Mouse (Mus musculus) midbrain, embryonic 11.5 days (tissue): Measurements from ENCODE around the gene Opn4. TPM values are rescaled to one million over a fixed set of nuclear protein-coding genes. Genes with fewer than 3 reads are reported as not detected.

ENCODE experiments used
- ATAC-seq: fragments of 200-750 bp; cut with Nextera tagmentation; 2 replicates; pipeline ENCODE4 v1.8.0; 2017; ENCODE audit warnings: moderate TSS enrichment, moderate library complexity; ENCODE audit not compliant: low FRiP score
- DNase-seq: peaks from one replicate; pipeline ENCODE4 v3.0.0; 2015; ENCODE audit warnings: low spot score; ENCODE audit errors: missing footprints
- H3K27ac ChIP-seq: fragments of 300-500 bp; sonication (generic); 2 replicates; pipeline ENCODE4 v1.5.1; 2014; ENCODE audit warnings: low read depth, low read length
- H3K27me3 ChIP-seq: fragments of 300-500 bp; sonication (generic); 2 replicates; pipeline ENCODE4 v1.6.1; 2014; ENCODE audit warnings: mild to moderate bottlenecking, low read length, moderate library complexity, mixed read lengths; ENCODE audit not compliant: control insufficient read depth, insufficient read depth
- H3K36me3 ChIP-seq: fragments of 300-500 bp; sonication (generic); 2 replicates; pipeline ENCODE4 v1.6.1; 2014; ENCODE audit warnings: mild to moderate bottlenecking, low read length, moderate library complexity, mixed read lengths; ENCODE audit not compliant: control insufficient read depth, insufficient read depth
- H3K4me1 ChIP-seq: fragments of 300-500 bp; sonication (generic); 2 replicates; pipeline ENCODE4 v1.6.1; 2014; ENCODE audit warnings: low read length; ENCODE audit not compliant: control insufficient read depth, insufficient read depth
- H3K4me2 ChIP-seq: fragments of 300-500 bp; sonication (generic); 2 replicates; pipeline ENCODE4 v1.6.1; 2014; ENCODE audit warnings: mild to moderate bottlenecking, moderate library complexity
- H3K4me3 ChIP-seq: fragments of 300-500 bp; sonication (generic); 2 replicates; pipeline ENCODE4 v1.5.1; 2014; ENCODE audit warnings: low read depth, low read length
- H3K9ac ChIP-seq: fragments of 300-500 bp; sonication (generic); 2 replicates; pipeline ENCODE4 v1.6.1; 2014; ENCODE audit warnings: low read length
- H3K9me3 ChIP-seq: fragments of 300-500 bp; sonication (generic); 2 replicates; pipeline ENCODE4 v1.6.1; 2016; ENCODE audit warnings: low read length; ENCODE audit not compliant: control insufficient read depth
- WGBS: fragments of 180-500 bp; shearing (Covaris S2); extraction: QIAGEN DNeasy Blood & Tissue Kit; methylation state at CpG from one replicate; pipeline ENCODE4 v1.1.7; 2014; 5-methylcytosine and 5-hydroxymethylcytosine counted together
- polyA plus RNA-seq: library from polyadenylated mRNA; unstranded; fragments of >200 nt; fragmentation: Nextera tagmentation; extraction: Ambion mirVana; gene quantifications from 2 replicates; pipeline ENCODE4 v1.2.1, GENCODE M21; 2014

Opn4 gene
- polyA plus RNA-seq, 1 experiment from 2014 or later = not detected

DNA sequence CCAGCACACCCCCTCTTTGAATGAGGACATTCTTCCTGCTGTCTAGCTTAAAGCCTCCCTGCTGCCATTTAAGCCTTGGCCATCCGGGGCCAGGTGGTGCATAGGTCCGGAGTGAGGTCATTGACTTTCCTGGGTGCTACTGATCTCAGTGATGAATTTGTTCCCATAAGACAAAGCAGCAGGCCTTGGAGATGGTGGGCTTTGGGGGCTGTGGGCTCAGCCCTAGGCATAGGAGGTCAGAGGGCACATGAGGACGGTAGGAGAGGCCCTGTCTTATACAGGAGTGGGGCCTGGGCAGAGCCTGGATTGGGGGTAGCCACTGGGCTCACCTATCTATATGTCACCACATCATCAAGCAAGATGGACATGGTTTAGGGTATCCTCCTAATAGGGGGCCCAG, 13.1 kb downstream of the Opn4 start:
- ATAC-seq (no peak), DNase-seq (no peak)
- no peak overlapping the region for H3K27ac ChIP-seq
- no peak overlapping the region for H3K4me3 ChIP-seq
- 78% methylated on average over 3 of the region's 3 CpGs for WGBS
- no peak overlapping the region for H3K9ac ChIP-seq
- no peaks in the 10 kb centered on the region for H3K36me3 ChIP-seq
- H3K4me1 ChIP-seq = no peaks in the 10 kb centered on the region
- H3K4me2 ChIP-seq = no peak overlapping the region
- no peaks in the 10 kb centered on the region for H3K27me3 ChIP-seq
- H3K9me3 ChIP-seq = no peaks in the 10 kb centered on the region

- H3K9me3 ChIP-seq = no peaks in the 10 kb centered on the region
- H3K4me2 ChIP-seq = no peak overlapping the region
- no peak for DNase-seq
- WGBS = 91% methylated on average over 9 of the region's 9 CpGs
- ATAC-seq = no peak
- H3K4me1 ChIP-seq = no peaks in the 10 kb centered on the region
- H3K27me3 ChIP-seq = no peaks in the 10 kb centered on the region
- H3K27ac ChIP-seq = no peak overlapping the region
- no peak overlapping the region for H3K9ac ChIP-seq
- no peak overlapping the region for H3K4me3 ChIP-seq
- no peaks in the 10 kb centered on the region for H3K36me3 ChIP-seq
These were observed 14.4 kb downstream of the Opn4 start for GRCm38 (mm10) chr14:34585358-34586105.

- no peak for DNase-seq
- no peaks in the 10 kb centered on the region for H3K36me3 ChIP-seq
- WGBS = 85% methylated on average over 3 of the region's 3 CpGs
- H3K4me3 ChIP-seq = no peak overlapping the region
- H3K9me3 ChIP-seq = no peaks in the 10 kb centered on the region
- H3K4me2 ChIP-seq = no peak overlapping the region
- H3K27ac ChIP-seq = no peak overlapping the region
- H3K9ac ChIP-seq = no peak overlapping the region
- H3K27me3 ChIP-seq = no peaks in the 10 kb centered on the region
- no peak for ATAC-seq
- no peaks in the 10 kb centered on the region for H3K4me1 ChIP-seq
These were observed 17.1 kb downstream of the Opn4 start for GRCm38 (mm10) chr14:34582740-34583427.

GRCm38 (mm10) chr14:34576858-34577257, 23.1 kb downstream of the Opn4 start:
- WGBS = 72% methylated on average over 4 of the region's 4 CpGs
- ATAC-seq = no peak
- no peak for DNase-seq
- no peak overlapping the region for H3K4me2 ChIP-seq
- no peaks in the 10 kb centered on the region for H3K9me3 ChIP-seq
- no peaks in the 10 kb centered on the region for H3K36me3 ChIP-seq
- H3K4me3 ChIP-seq = no peak overlapping the region
- H3K27me3 ChIP-seq = no peaks in the 10 kb centered on the region
- H3K9ac ChIP-seq = no peak overlapping the region
- no peak overlapping the region for H3K27ac ChIP-seq
- H3K4me1 ChIP-seq = no peaks in the 10 kb centered on the region

DNA sequence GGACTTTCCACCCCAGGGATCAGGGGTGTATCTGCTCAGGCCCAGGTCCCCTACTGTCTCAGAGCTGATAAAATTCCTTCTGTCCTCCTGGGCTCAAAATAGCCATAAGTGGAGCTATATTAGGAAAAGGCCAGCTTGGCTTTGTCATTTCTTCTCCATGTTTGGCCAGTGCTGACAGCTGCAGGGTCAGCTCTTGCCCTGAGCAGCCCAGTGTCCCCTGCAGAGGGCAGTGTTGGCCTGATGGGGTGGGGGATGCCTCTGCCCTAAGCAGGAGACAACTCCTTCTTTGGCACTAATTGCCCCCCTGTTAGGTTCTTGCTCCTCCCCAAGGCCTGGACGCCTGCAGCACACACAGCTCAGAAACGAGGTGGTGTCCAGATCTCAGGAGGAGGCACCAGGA, 25.9 kb downstream of the Opn4 start:
- DNase-seq (no peak), ATAC-seq (no peak)
- no peak overlapping the region for H3K9ac ChIP-seq
- WGBS = 61% methylated on average over 2 of the region's 2 CpGs
- no peaks in the 10 kb centered on the region for H3K4me1 ChIP-seq
- no peak overlapping the region for H3K4me2 ChIP-seq
- H3K27me3 ChIP-seq = no peaks in the 10 kb centered on the region; the same call in 1 of the 2 replicates
- no peaks in the 10 kb centered on the region for H3K36me3 ChIP-seq
- no peak overlapping the region for H3K27ac ChIP-seq
- H3K4me3 ChIP-seq = no peak overlapping the region
- no peaks in the 10 kb centered on the region for H3K9me3 ChIP-seq

DNA sequence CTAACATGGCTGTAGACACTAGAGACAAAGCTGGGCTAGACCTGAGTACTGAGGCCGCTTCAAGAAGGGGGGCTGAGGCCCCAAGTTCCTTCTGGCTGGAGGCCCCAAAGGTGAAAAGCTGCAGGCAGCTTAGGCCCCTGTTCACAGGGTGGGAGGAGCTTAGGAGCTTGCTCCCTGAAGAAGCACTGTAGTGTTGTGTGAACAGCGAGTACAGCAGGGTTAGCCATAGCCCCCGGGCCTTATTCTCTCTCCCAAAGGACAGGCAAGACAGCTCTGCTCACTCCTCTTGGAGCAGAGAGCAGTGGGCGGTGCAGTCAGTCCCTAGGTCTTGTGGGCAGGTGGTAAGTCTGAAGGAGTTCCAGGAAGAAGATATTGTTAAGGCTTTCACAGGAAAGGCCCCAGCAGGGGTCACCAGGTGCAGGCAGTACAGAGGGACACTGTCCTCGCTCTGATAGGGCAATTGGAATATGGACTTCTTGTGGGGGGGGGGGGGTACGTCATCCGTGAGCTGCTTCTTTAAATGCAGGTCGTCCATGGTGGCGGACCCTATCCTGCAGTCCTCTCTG, 26.5 kb downstream of the Opn4 start:
- ATAC-seq (peak; percentile 12; the same call in 1 of the 2 replicates), DNase-seq (no peak)
- H3K4me3 ChIP-seq = no peak overlapping the region
- H3K27ac ChIP-seq = no peak overlapping the region
- no peaks in the 10 kb centered on the region; the same call in 1 of the 2 replicates for H3K27me3 ChIP-seq
- no peaks in the 10 kb centered on the region for H3K9me3 ChIP-seq
- 80% methylated on average over 9 of the region's 9 CpGs for WGBS
- no peaks in the 10 kb centered on the region for H3K36me3 ChIP-seq
- H3K4me1 ChIP-seq = no peaks in the 10 kb centered on the region
- H3K9ac ChIP-seq = no peak overlapping the region
- no peak overlapping the region for H3K4me2 ChIP-seq

DNA sequence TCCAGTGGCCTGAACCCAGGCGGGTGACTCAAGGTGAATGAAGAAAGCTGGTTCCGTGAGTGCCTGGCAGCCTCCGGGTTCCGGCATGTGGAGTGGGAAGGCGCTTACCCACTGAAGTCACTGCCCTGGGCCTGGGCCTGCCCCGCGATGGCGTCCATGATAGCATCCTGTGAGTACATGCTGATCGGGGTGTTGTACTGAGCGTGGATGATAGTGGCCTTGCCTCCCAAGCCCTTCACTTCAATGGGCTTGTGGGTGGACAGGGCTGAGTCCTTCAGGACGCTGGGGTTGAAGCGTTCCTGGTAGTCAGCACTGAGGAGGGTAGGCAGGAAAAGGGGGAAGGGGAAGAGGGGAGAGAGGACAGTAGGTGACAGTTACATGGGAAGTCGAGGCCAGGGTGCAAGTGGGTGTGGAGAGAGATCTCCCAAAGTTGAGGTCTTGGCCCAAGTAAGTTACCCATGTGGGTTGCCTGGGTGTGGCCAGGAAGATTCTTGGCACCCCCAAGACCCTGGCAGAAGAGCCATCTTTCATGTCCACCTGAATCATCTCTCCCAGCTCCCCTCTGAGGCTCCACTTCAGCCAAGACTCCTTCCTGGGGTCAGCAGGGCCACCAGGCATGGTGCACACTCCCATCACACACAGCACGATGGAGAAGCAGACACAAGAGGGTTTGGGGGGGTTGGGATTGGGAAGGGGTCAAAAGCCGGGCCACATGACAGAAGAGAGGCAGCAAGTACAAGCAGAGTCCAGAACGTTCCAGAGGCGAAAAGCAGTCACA, 28.1 kb downstream of the Opn4 start:
- H3K4me3 ChIP-seq = no peak overlapping the region
- no peaks in the 10 kb centered on the region for H3K4me1 ChIP-seq
- DNase-seq = no peak
- no peak overlapping the region for H3K9ac ChIP-seq
- H3K9me3 ChIP-seq = no peaks in the 10 kb centered on the region
- WGBS = 85% methylated on average over 17 of the region's 17 CpGs
- no peaks in the 10 kb centered on the region for H3K36me3 ChIP-seq
- no peak overlapping the region for H3K4me2 ChIP-seq
- no peak overlapping the region for H3K27ac ChIP-seq
- no peaks in the 10 kb centered on the region; the same call in 1 of the 2 replicates for H3K27me3 ChIP-seq
- no peak for ATAC-seq

- H3K9ac ChIP-seq = no peak overlapping the region
- DNase-seq = no peak
- no peak for ATAC-seq
These were observed 29.0 kb downstream of the Opn4 start for GRCm38 (mm10) chr14:34570903-34571302.

More at GRCm38 (mm10) chr14:34570903-34571302, 29.0 kb downstream of the Opn4 start:
- Histone ChIP-seq H3K4me1 (no peaks in the 10 kb centered on the region), H3K4me2 (no peak overlapping the region), H3K9me3 (no peaks in the 10 kb centered on the region), H3K4me3 (no peak overlapping the region), H3K27me3 (no peaks in the 10 kb centered on the region; the same call in 1 of the 2 replicates), H3K27ac (no peak overlapping the region), H3K36me3 (no peaks in the 10 kb centered on the region)
- 82% methylated on average over 4 of the region's 4 CpGs for WGBS
